Comparison of ENCODE assay signal across 9 mouse cellular contexts in the genomic region with DNA sequence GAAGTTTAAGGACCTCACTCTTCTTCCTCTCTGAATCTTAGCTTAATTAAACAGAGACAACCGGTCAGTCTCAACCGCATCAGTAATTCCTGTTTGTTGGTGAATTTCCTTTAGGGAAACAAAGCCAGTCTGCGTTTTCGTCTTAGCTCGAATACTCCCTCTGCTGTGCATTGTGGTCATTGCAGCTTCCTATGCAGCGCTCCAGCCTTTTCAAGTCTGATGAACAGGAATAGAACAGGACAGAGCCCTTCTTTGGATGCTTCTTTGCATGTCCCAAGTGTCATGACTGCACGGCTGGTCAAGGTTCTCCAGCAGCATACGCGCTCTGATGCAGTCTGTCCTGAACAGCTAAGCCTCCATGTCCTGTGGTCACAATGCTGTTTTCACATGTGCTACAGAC. TPM values are rescaled to one million over a fixed set of nuclear protein-coding genes. Genes with fewer than 3 reads are reported as not detected.
DNase-seq lines count a peak whose midpoint lies in the region; ATAC-seq and TF ChIP-seq lines count a peak whose summit lies in the region.
"Had no signal": no experiment of that assay in that cellular context is flagged by ENCODE, and none has a peak within 500 bp of the region (broad histone marks: within the 10 kb centered on the region; RNA-seq: fewer than 3 reads in every experiment).

No protein-coding gene starts in this region.

- peak; percentile 82 for DNase-seq in kidney, adult 18-20 months
- DNase-seq in Patski (ENCODE audit: low read depth, low spot score) = no peak
- peak; percentile 78 to 86 for DNase-seq in cerebellum, postnatal 25 days
- peak; percentile 62 to 79 for DNase-seq in frontal cortex, postnatal 25 days (ENCODE audit: low spot score in 2 of 2)
- peak; percentile 66 to 88 for DNase-seq in layer of hippocampus, adult 18-20 months (ENCODE audit: low spot score in 2 of 2)
- DNase-seq in right cerebral cortex, postnatal 4 days = peak; percentile 85

- peaks cover 44% of the 10 kb centered on the region for H3K36me3 ChIP-seq in kidney, embryonic 15.5 days

- peaks cover 10% of the 10 kb centered on the region; the same call in 1 of the 2 replicates for H3K27me3 ChIP-seq in kidney, embryonic 15.5 days
- no peaks in the 10 kb centered on the region for H3K27me3 ChIP-seq in Patski

- 21% methylated on average over 9 of the region's 9 CpGs for WGBS in kidney, embryonic 15.5 days

- no peak overlapping the region for H3K4me2 ChIP-seq in kidney, embryonic 15.5 days

- H3K9ac ChIP-seq in kidney, embryonic 15.5 days = no peak overlapping the region

- peak; percentile 95 for TF ChIP-seq CTCF in Patski (IDR thresholded peaks at IDR 0.05)

- no peak overlapping the region for H3K4me3 ChIP-seq in kidney, embryonic 15.5 days (replicated peaks)

- CTCF ChIA-PET in Patski (lab: Charles Lee) = interaction anchor here (0.7 to 3.9 kb wide), 14 partner anchors 9 to 165 kb away, joined by 3 to 55 read pairs (median 8); partner anchors contain the start of gene Prickle4

- ATAC-seq in kidney, embryonic 15.5 days (replicated peaks; ENCODE audit: low FRiP score) = no peak
- no peak for ATAC-seq in Patski
- ATAC-seq in megakaryocyte progenitor cell, adult 5-6 weeks (replicated peaks; ENCODE audit: poor library complexity) = peak; percentile 81

- in situ Hi-C loops in Patski (cut with MboI; ENCODE audit: low pct_unique_long_range_greater_than_20kb) = no loop called here

- peaks cover 26% of the 10 kb centered on the region for H3K4me1 ChIP-seq in kidney, embryonic 15.5 days

- no peak overlapping the region for H3K27ac ChIP-seq in kidney, embryonic 15.5 days
- H3K27ac ChIP-seq: macrophage had no signal

- POLR2A ChIA-PET in Patski (lab: Charles Lee) = interaction anchor here (0.7 to 1.0 kb wide), 2 partner anchors 9 to 29 kb away, joined by 3 to 4 read pairs; no protein-coding TSS in a partner anchor

- H3K9me3 ChIP-seq in kidney, embryonic 15.5 days (replicated peaks) = no peaks in the 10 kb centered on the region

RNA-seq across cellular contexts. Expression of gene Tomm6, which starts 11.6 kb away (rescaled TPM):
- polyA plus RNA-seq in kidney, embryonic 15.5 days (2015; fragmentation: Nextera tagmentation; extraction: Ambion mirVana) = 381 and 386 TPM in 2 replicates
- 167 TPM for polyA plus RNA-seq in Patski (2021)
- 100 to 1,000 TPM; 220 to 222 TPM for total RNA-seq in layer of hippocampus, adult 18-20 months (2021)
- 194 and 226 TPM in 2 replicates for total RNA-seq in megakaryocyte progenitor cell, adult 5-6 weeks (2015)
- 49.9 and 72.6 TPM in 2 replicates for total RNA-seq in megakaryocyte progenitor cell, adult 5-6 weeks (2017)

RNA-seq across cellular contexts. Expression of gene Frs3, which starts 12.2 kb away (rescaled TPM):
- polyA plus RNA-seq in kidney, embryonic 15.5 days (2015; fragmentation: Nextera tagmentation; extraction: Ambion mirVana) = 5.5 and 6.7 TPM in 2 replicates
- 8.2 TPM for polyA plus RNA-seq in Patski (2021)
- 10 to 100 TPM; 26.0 to 29.8 TPM for total RNA-seq in layer of hippocampus, adult 18-20 months (2021)
- total RNA-seq in megakaryocyte progenitor cell, adult 5-6 weeks (2015) = 0.22 and 0.72 TPM in 2 replicates
- total RNA-seq in megakaryocyte progenitor cell, adult 5-6 weeks (2017) = 0.12 and 0.61 TPM in 2 replicates

RNA-seq across cellular contexts. Expression of gene Gm21981, which starts 17.7 kb away (rescaled TPM):
- polyA plus RNA-seq in kidney, embryonic 15.5 days (2015; fragmentation: Nextera tagmentation; extraction: Ambion mirVana) = 0.17 and 0.24 TPM in 2 replicates
- 1.0 TPM for polyA plus RNA-seq in Patski (2021)
- total RNA-seq in layer of hippocampus, adult 18-20 months (2021) = 1 to 10 TPM; 4.3 to 4.7 TPM
- 0.54 TPM in 1 of 2 replicates, not detected in the other for total RNA-seq in megakaryocyte progenitor cell, adult 5-6 weeks (2015)
- total RNA-seq in megakaryocyte progenitor cell, adult 5-6 weeks (2017) = not detected in 2 replicates

RNA-seq across cellular contexts. Expression of gene Prickle4, which starts 18.0 kb away (rescaled TPM):
- polyA plus RNA-seq in kidney, embryonic 15.5 days (2015; fragmentation: Nextera tagmentation; extraction: Ambion mirVana) = 0.51 and 0.99 TPM in 2 replicates
- polyA plus RNA-seq in Patski (2021) = 5.5 TPM
- 1 to 10 TPM; 2.3 to 3.4 TPM for total RNA-seq in layer of hippocampus, adult 18-20 months (2021)
- 0.15 and 0.64 TPM in 2 replicates for total RNA-seq in megakaryocyte progenitor cell, adult 5-6 weeks (2015)
- 0.33 and 1.4 TPM in 2 replicates for total RNA-seq in megakaryocyte progenitor cell, adult 5-6 weeks (2017)

RNA-seq across cellular contexts. Expression of gene Usp49, which starts 46.1 kb away (rescaled TPM):
- 4.6 and 5.0 TPM in 2 replicates for polyA plus RNA-seq in kidney, embryonic 15.5 days (2015; fragmentation: Nextera tagmentation; extraction: Ambion mirVana)
- polyA plus RNA-seq in Patski (2021) = 10.0 TPM
- 10 to 100 TPM in 1 of 2 experiments, 1 to 10 TPM in 1; 9.7 to 10.8 TPM for total RNA-seq in layer of hippocampus, adult 18-20 months (2021)
- 4.8 and 5.9 TPM in 2 replicates for total RNA-seq in megakaryocyte progenitor cell, adult 5-6 weeks (2015)
- total RNA-seq in megakaryocyte progenitor cell, adult 5-6 weeks (2017) = 4.5 and 6.4 TPM in 2 replicates

Comparison
In these comparisons a context has a peak if more than half of its experiments do, and no peak if none do; other contexts are left out.
1. RNA of gene Frs3, which starts 12.2 kb away (total RNA-seq): 26.0 to 29.8 TPM in layer of hippocampus, adult 18-20 months; 0.12 to 0.72 TPM in megakaryocyte progenitor cell, adult 5-6 weeks; every median in the first group is over 10 times any median in the second.